Mouse (Mus musculus) erythroblast, embryonic 14.5 days (primary cell): ENCODE measurements around the gene Clps. TPM values are rescaled to one million over a fixed set of nuclear protein-coding genes. Genes with fewer than 3 reads are reported as not detected.

ENCODE experiments used
- H3K27me3 ChIP-seq: 2 replicates; pipeline ENCODE4 v1.6.1; 2012; ENCODE audit warnings: inconsistent platforms; ENCODE audit not compliant: control insufficient read depth
- H3K36me3 ChIP-seq: 2 replicates; pipeline ENCODE4 v1.6.1; 2012; ENCODE audit warnings: mild to moderate bottlenecking, inconsistent platforms; ENCODE audit not compliant: control insufficient read depth
- H3K4me1 ChIP-seq: 2 replicates; pipeline ENCODE4 v1.6.1; 2012; ENCODE audit warnings: inconsistent platforms; ENCODE audit not compliant: control insufficient read depth
- H3K4me3 ChIP-seq: replicated peaks from 2 replicates; pipeline ENCODE3; 2012; ENCODE audit warnings: moderate library complexity, mild to moderate bottlenecking, inconsistent platforms
- H3K9me3 ChIP-seq: 2 replicates; pipeline ENCODE4 v1.6.1; 2012; ENCODE audit warnings: low read length, inconsistent platforms, mixed read lengths; ENCODE audit not compliant: control insufficient read depth
- GATA1 ChIP-seq: IDR thresholded peaks from 2 replicates; pipeline ENCODE4 v1.6.1; 2012; ENCODE audit warnings: low read length, inconsistent platforms, mixed read lengths
- TAL1 ChIP-seq: IDR thresholded peaks from 3 replicates; pipeline ENCODE4 v1.6.1; 2012; ENCODE audit warnings: low read length, inconsistent platforms, mixed read lengths
- polyA plus RNA-seq: library from polyadenylated mRNA; stranded (reverse); fragments of >175 nt; gene quantifications from 2 replicates; pipeline ENCODE4 v1.2.3, GENCODE M21; 2012

Clps gene
- polyA plus RNA-seq, 1 experiment: not detected

DNA sequence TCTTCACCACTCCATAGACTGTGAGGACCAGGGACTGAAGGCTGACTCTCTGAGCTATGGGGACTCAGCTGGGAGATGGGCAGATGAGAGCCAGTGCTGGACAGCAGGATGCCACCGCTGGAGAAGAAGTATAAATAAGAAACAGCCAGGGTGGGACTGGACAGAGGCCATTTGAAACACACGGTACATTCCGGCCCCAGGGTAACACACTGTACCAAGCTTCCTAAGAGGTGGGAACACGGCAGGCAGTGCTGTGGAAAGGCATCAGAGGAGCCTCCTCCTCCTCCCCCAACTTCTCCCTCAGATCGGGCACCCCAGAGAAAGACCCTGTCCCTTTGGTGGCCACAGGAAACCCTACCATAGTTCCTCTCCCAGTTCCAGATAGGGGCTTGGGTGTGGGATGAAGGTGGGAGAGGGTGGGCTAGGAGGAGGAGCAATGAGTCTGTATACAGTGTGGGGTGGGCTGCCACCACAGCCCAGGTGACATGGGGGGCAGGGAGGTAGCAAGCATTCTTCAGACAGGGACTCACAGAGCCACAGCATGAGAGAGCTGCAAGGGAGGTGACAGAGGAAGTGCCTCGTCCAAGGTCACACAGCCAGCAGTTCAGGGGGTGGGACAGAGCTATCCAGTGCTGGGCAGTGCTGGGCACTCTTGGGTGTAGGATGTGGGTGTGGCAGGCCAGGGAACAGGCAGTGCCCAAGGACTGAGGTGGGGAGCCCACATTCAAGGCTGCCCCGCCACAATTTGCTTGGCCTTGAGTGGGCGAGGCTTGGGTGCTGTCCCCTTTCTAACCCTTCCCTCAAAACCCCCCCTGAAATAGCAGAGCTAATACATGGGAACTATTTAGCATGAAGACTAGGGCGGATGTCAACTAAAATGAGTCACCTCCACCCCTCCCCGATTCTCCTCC lies 44.9 kb downstream of the Clps start:
- no peaks in the 10 kb centered on the region for H3K36me3 ChIP-seq
- H3K9me3 ChIP-seq: no peaks in the 10 kb centered on the region
- peaks cover 5% of the 10 kb centered on the region for H3K4me1 ChIP-seq
- no peak overlapping the region for H3K4me3 ChIP-seq
- peaks cover 44% of the 10 kb centered on the region for H3K27me3 ChIP-seq
- no peak for TF ChIP-seq TAL1
- TF ChIP-seq GATA1: no peak

DNA sequence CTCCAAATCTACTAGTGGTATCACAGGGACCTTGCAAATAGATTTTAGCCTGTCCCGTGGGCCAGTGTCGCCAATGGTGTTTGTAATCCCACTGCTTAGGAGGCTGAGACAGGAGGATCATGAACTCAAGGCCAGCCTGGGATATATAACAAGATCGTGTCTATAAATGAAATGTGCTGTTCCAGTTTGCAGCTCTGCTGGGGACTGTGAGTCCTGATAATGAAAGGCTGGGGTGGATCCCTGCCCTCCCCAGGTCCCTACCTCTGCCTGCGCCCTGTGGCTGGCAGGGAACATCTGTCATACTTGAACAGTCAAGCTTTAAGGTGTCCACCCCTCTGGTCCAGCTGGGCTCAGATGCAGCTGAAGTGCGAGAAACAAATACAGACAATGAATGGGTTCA lies 46.0 kb downstream of the Clps start:
- Histone ChIP-seq H3K27me3 (peaks cover 48% of the 10 kb centered on the region), H3K36me3 (no peaks in the 10 kb centered on the region), H3K4me1 (peaks cover 5% of the 10 kb centered on the region), H3K4me3 (no peak overlapping the region), H3K9me3 (no peaks in the 10 kb centered on the region)
- TF ChIP-seq GATA1: no peak
- TF ChIP-seq TAL1: no peak

- no peak overlapping the region for H3K4me3 ChIP-seq
- no peaks in the 10 kb centered on the region; the same call in 1 of the 2 replicates for H3K9me3 ChIP-seq
- no peaks in the 10 kb centered on the region for H3K36me3 ChIP-seq
- TF ChIP-seq TAL1 (no peak), GATA1 (no peak)
- peaks cover 5% of the 10 kb centered on the region for H3K4me1 ChIP-seq
- H3K27me3 ChIP-seq: peaks cover 43% of the 10 kb centered on the region
Measured at GRCm38 (mm10) chr17:28513844-28514243, 46.7 kb downstream of the Clps start.

DNA sequence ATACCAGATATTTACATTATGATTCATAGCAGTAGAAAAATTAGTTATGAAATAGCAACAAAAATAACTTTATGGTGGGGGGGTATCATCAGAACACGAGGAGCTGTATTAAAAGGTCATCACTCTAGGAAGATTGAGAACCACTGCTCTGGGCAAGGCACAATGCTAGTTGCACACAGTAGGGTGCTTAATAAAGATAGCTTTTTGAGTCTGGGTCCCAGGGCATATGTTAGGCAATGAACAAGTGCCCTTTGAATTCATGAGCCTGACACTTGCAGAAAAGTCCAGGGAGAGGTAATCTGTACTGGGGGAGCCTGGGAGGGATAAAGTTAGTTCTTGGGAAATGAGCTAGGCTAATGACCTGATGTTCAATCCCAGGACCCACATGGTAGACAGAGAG lies 47.2 kb downstream of the Clps start:
- TF ChIP-seq GATA1: no peak
- no peak for TF ChIP-seq TAL1
- Histone ChIP-seq H3K36me3 (no peaks in the 10 kb centered on the region), H3K4me3 (no peak overlapping the region), H3K4me1 (peaks cover 5% of the 10 kb centered on the region), H3K9me3 (no peaks in the 10 kb centered on the region; the same call in 1 of the 2 replicates), H3K27me3 (peaks cover 38% of the 10 kb centered on the region)

GRCm38 (mm10) chr17:28512696-28513095 lies 47.9 kb downstream of the Clps start:
- TF ChIP-seq TAL1 (no peak), GATA1 (no peak)
- H3K4me3 ChIP-seq: no peak overlapping the region
- peaks cover 31% of the 10 kb centered on the region for H3K27me3 ChIP-seq
- no peaks in the 10 kb centered on the region; the same call in 1 of the 2 replicates for H3K9me3 ChIP-seq
- H3K36me3 ChIP-seq: no peaks in the 10 kb centered on the region
- H3K4me1 ChIP-seq: peaks cover 5% of the 10 kb centered on the region

- Histone ChIP-seq H3K9me3 (no peaks in the 10 kb centered on the region; the same call in 1 of the 2 replicates), H3K4me1 (peaks cover 5% of the 10 kb centered on the region), H3K27me3 (peaks cover 24% of the 10 kb centered on the region), H3K36me3 (no peaks in the 10 kb centered on the region), H3K4me3 (no peak overlapping the region)
- no peak for TF ChIP-seq TAL1
- no peak for TF ChIP-seq GATA1
Measured at GRCm38 (mm10) chr17:28511616-28512541, 48.7 kb downstream of the Clps start.

DNA sequence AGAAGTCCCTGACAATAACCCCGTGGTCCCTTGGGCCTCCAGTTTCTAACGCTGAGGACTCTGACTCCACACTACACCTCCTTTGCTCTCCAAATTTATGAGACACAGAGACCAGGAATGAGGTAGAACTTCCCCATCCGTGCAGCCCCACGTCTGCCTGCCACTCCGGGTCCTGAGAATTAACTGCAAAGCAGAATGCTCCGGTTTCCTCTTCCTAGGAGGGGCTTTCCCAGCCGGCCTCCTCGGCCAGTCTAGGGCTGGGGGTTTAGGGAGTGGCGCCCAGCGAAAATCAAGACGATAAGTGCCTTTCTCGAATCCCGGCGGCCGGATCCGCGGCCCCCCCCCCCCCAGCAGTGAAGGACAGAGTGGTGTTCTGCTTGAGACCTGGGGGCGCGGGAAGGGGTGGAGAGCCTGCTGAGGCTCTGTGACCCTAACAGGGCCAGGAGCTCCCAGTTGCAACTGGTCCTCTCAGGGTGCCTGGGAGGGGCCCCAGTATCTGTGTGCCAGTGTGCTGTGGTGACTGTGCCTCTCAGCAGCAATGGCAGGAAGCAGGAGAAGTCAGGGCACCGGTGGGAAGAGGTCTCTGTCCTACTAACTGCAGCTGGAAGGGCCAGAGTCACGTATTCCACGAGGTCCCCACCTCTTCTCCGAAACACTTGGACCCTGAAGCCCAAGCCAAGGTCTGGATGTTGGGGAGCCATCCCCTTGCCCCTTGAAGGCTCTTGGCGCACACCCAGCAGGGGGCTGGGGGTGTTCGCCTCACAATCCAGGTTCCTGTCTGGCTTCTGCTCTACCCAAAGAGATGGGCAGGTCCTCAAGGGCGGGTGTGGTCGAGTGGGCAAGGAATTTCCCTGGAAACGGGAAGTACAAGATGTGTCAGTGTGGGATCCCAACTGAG lies 49.9 kb downstream of the Clps start:
- no peak for TF ChIP-seq TAL1
- TF ChIP-seq GATA1: no peak
- Histone ChIP-seq H3K27me3 (peaks cover 15% of the 10 kb centered on the region), H3K36me3 (no peaks in the 10 kb centered on the region), H3K4me1 (peaks cover 3% of the 10 kb centered on the region), H3K9me3 (no peaks in the 10 kb centered on the region; the same call in 1 of the 2 replicates), H3K4me3 (no peak overlapping the region)

Other genes with a start within 250 kb of the Clps start
- gene Fance, start 247.2 kb downstream of the Clps start, polyA plus RNA-seq: 1.7 and 3.6 TPM in 2 replicates
- 529 and 604 TPM in 2 replicates for gene Rpl10a, start 232.3 kb downstream of the Clps start, polyA plus RNA-seq
- gene Tead3, start 209.9 kb downstream of the Clps start, polyA plus RNA-seq: 0.22 and 0.26 TPM in 2 replicates
- 0.19 and 0.26 TPM in 2 replicates for gene Tulp1, start 195.5 kb downstream of the Clps start, polyA plus RNA-seq
- 0.32 and 0.33 TPM in 2 replicates for gene Fkbp5, start 43.2 kb downstream of the Clps start, polyA plus RNA-seq
- gene Armc12, start 30.0 kb downstream of the Clps start, polyA plus RNA-seq: not detected in 2 replicates
- gene Clpsl2, start 11.4 kb downstream of the Clps start, polyA plus RNA-seq: not detected in 2 replicates
- not detected in 2 replicates for gene Lhfpl5, start 14.9 kb upstream of the Clps start, polyA plus RNA-seq
- gene Srpk1, start 61.9 kb upstream of the Clps start, polyA plus RNA-seq: 1.4 and 1.5 TPM in 2 replicates
- 0.04 and 0.08 TPM in 2 replicates for gene Slc26a8, start 129.5 kb upstream of the Clps start, polyA plus RNA-seq
- 1.5 and 2.2 TPM in 2 replicates for gene Mapk14, start 130.6 kb upstream of the Clps start, polyA plus RNA-seq
- not detected in 2 replicates for gene AC170998.1, start 165.3 kb upstream of the Clps start, polyA plus RNA-seq
- not detected in 2 replicates for gene Mapk13, start 208.5 kb upstream of the Clps start, polyA plus RNA-seq
- 88.3 and 88.4 TPM in 2 replicates for gene Brpf3, start 240.3 kb upstream of the Clps start, polyA plus RNA-seq